Comparison of ENCODE assay signal across 7 mouse cellular contexts in the genomic region with DNA sequence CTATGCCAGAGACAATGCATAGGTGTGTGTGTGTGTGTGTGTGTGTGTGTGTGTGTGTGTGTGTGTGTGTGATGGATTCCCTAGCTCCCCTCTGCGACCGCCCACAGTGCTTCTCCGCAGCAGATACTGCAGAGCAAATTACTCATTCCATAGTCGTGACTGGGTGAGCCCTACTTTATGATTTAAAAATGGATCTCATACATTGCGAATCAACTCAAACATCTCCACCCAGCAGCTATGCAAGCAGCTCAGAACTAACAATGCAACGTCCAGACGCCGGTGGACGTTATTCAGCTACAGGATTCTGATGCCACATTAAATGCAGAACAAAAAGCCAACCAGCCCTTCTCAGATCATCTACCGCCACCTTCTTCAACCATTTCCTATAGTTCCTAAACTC. TPM values are rescaled to one million over a fixed set of nuclear protein-coding genes. Genes with fewer than 3 reads are reported as not detected.
DNase-seq lines count a peak whose midpoint lies in the region; ATAC-seq lines count a peak whose summit lies in the region.

No protein-coding gene starts in this region.

- no peaks in the 10 kb centered on the region for H3K27me3 ChIP-seq in heart, embryonic 15.5 days
- H3K27me3 ChIP-seq in midbrain, embryonic 15.5 days (replicated peaks), result no peaks in the 10 kb centered on the region

- ATAC-seq in heart, embryonic 15.5 days (replicated peaks; ENCODE audit: insufficient number of reproducible peaks, insufficient read depth, low FRiP score, low read depth), result 0 out of 2 replicates have a peak, but pooled peaks have one; percentile 5
- ATAC-seq in midbrain, embryonic 15.5 days (replicated peaks), result peak; percentile 49

- peak overlapping the region; percentile 72 for H3K27ac ChIP-seq in heart, embryonic 15.5 days
- H3K27ac ChIP-seq in midbrain, embryonic 15.5 days, result peak overlapping the region; percentile 91

- H3K9ac ChIP-seq in heart, embryonic 15.5 days, result peak overlapping the region; percentile 70
- H3K9ac ChIP-seq in midbrain, embryonic 15.5 days, result peak overlapping the region; percentile 87

- no peaks in the 10 kb centered on the region for H3K9me3 ChIP-seq in heart, embryonic 15.5 days (replicated peaks)
- no peaks in the 10 kb centered on the region for H3K9me3 ChIP-seq in midbrain, embryonic 15.5 days

- intact Hi-C loops in left cerebral cortex, postnatal 25 days (cut with DNase I), result loop anchor here (2.0 kb wide), 1 partner anchor 87 kb away; no protein-coding TSS in a partner anchor

- H3K4me3 ChIP-seq in heart, embryonic 15.5 days, result peak overlapping the region; percentile 69
- H3K4me3 ChIP-seq in midbrain, embryonic 15.5 days, result peak overlapping the region; percentile 74

- 2% methylated on average over 10 of the region's 10 CpGs for WGBS in heart, embryonic 15.5 days
- WGBS in midbrain, embryonic 15.5 days, result under 1% methylated on average over 10 of the region's 10 CpGs

- H3K36me3 ChIP-seq in heart, embryonic 15.5 days, result no peaks in the 10 kb centered on the region
- H3K36me3 ChIP-seq in midbrain, embryonic 15.5 days (replicated peaks), result peaks cover 10% of the 10 kb centered on the region; the same call in 1 of the 2 replicates

- H3K4me1 ChIP-seq in heart, embryonic 15.5 days (replicated peaks), result peaks cover 12% of the 10 kb centered on the region
- peaks cover 27% of the 10 kb centered on the region for H3K4me1 ChIP-seq in midbrain, embryonic 15.5 days

- peak; percentile 5 to 24 for DNase-seq in spleen, adult 18-20 months
- DNase-seq in spleen, postnatal 14 days (ENCODE audit: low spot score in 2 of 2), result no peak
- peak; percentile 43 for DNase-seq in cerebellum, adult 9-10 months
- peak; percentile 64 to 86 for DNase-seq in left cerebral cortex, postnatal 25 days (ENCODE audit: low spot score in 2 of 2)
- peak; percentile 47 for DNase-seq in thymus, postnatal 14 days

- H3K4me2 ChIP-seq in heart, embryonic 15.5 days, result peak overlapping the region; percentile 93
- H3K4me2 ChIP-seq in midbrain, embryonic 15.5 days, result peak overlapping the region; percentile 92

RNA-seq across cellular contexts. Expression of gene Rgs2, which starts 0.5 kb away (rescaled TPM):
- 28.6 and 30.4 TPM in 2 replicates for polyA plus RNA-seq in heart, embryonic 15.5 days (2015; fragmentation: Nextera tagmentation; extraction: Ambion mirVana)
- 10 to 100 TPM; 76.6 to 77.1 TPM for total RNA-seq in left cerebral cortex, postnatal 25 days (2021)
- polyA plus RNA-seq in midbrain, embryonic 15.5 days (2015; fragmentation: Nextera tagmentation; extraction: Ambion mirVana), result 131 and 137 TPM in 2 replicates

Comparison
In these comparisons a context has a peak if more than half of its experiments do, and no peak if none do; other contexts are left out.
1. DNase-seq: peak in spleen, adult 18-20 months (2 of 2), cerebellum, adult 9-10 months (single experiment), left cerebral cortex, postnatal 25 days (2 of 2) and thymus, postnatal 14 days (single experiment); none in spleen, postnatal 14 days (0 of 2).